Mouse (Mus musculus): ENCODE data around the gene Gm21190.
"Not testable (repeated sequence)": the region's sequence is repeated elsewhere in the genome, so short reads cannot be mapped to it uniquely, and the experiment has no call there.

Gm21190 gene

GRCm38 (mm10) chr5:15529122-15529521, at the start of gene Gm21190:
Gene Gm21190 (minus strand): TSS chr5:15529222.
- not testable (repeated sequence) for DNase-seq

GRCm38 (mm10) chr5:15577033-15577432, 48.0 kb upstream of the Gm21190 start, which contains the start of gene Gm21083:
Gene Gm21083 (plus strand): TSS chr5:15577333.
- DNase-seq = not testable (repeated sequence)

- not testable (repeated sequence) for DNase-seq
Observed at GRCm38 (mm10) chr5:15573735-15574134, 44.7 kb upstream of the Gm21190 start.

- DNase-seq = not testable (repeated sequence)
Observed at GRCm38 (mm10) chr5:15561425-15562264, 32.6 kb upstream of the Gm21190 start.

GRCm38 (mm10) chr5:15558654-15559053, 29.6 kb upstream of the Gm21190 start:
- not testable (repeated sequence) for DNase-seq

- DNase-seq = peak; percentile 24
Observed at GRCm38 (mm10) chr5:15549606-15550005, 20.6 kb upstream of the Gm21190 start.

- DNase-seq = peak; percentile 4
Observed at GRCm38 (mm10) chr5:15549134-15549533, 20.1 kb upstream of the Gm21190 start.

- DNase-seq = not testable (repeated sequence)
Observed at GRCm38 (mm10) chr5:15548642-15549041, 19.6 kb upstream of the Gm21190 start.

- not testable (repeated sequence) for DNase-seq
Observed at GRCm38 (mm10) chr5:15522470-15522869, 6.6 kb downstream of the Gm21190 start.

GRCm38 (mm10) chr5:15522028-15522427, 7.0 kb downstream of the Gm21190 start:
- DNase-seq = peak; percentile 22

GRCm38 (mm10) chr5:15520418-15520817, 8.6 kb downstream of the Gm21190 start:
- DNase-seq = not testable (repeated sequence)

GRCm38 (mm10) chr5:15517150-15517549, 11.9 kb downstream of the Gm21190 start:
- DNase-seq = not testable (repeated sequence)

- DNase-seq = not testable (repeated sequence)
Observed at GRCm38 (mm10) chr5:15512236-15512635, 16.8 kb downstream of the Gm21190 start.

- DNase-seq = not testable (repeated sequence)
Observed at GRCm38 (mm10) chr5:15509911-15510310, 19.1 kb downstream of the Gm21190 start.

- DNase-seq = not testable (repeated sequence)
Observed at GRCm38 (mm10) chr5:15508460-15509451, 20.3 kb downstream of the Gm21190 start.

GRCm38 (mm10) chr5:15507757-15508459, 21.1 kb downstream of the Gm21190 start:
- DNase-seq = not testable (repeated sequence)

GRCm38 (mm10) chr5:15507309-15507619, 21.8 kb downstream of the Gm21190 start:
- DNase-seq = no peak

GRCm38 (mm10) chr5:15506575-15507308, 22.3 kb downstream of the Gm21190 start:
- DNase-seq = peak; percentile 68

- peak; percentile 36 for DNase-seq
Observed at GRCm38 (mm10) chr5:15498774-15499400, 30.1 kb downstream of the Gm21190 start.

- not testable (repeated sequence) for DNase-seq
Observed at GRCm38 (mm10) chr5:15498350-15498749, 30.7 kb downstream of the Gm21190 start.

GRCm38 (mm10) chr5:15490934-15491333, 38.1 kb downstream of the Gm21190 start:
- not testable (repeated sequence) for DNase-seq

Data from retina, postnatal 1 day (tissue).